ENCODE assay signal across 19 mouse cellular contexts in the genomic region with DNA sequence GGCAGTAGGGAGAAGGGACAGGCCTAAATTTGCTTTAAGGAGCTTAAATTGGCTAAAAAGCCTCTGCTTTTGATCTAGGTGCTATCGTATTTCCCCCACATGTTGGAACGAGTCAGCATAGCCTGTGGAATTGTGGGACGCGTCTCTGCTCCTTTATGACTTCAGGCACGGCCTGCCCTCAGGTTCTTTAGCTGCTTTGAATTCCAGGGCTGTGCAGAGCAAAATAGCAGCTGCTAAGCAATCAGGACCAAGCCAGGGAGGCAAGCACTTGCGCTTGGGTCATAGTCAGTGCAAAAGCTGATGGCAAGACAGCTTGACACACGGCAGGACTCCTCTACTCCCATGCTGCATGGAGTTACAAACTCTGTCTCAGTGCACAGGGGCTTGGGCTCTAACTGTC. TPM values are rescaled to one million over a fixed set of nuclear protein-coding genes. Genes with fewer than 3 reads are reported as not detected.
DNase-seq lines count a peak whose midpoint lies in the region; ATAC-seq and TF ChIP-seq lines count a peak whose summit lies in the region.
"Had no signal": no experiment of that assay in that cellular context is flagged by ENCODE, and none has a peak within 500 bp of the region (broad histone marks: within the 10 kb centered on the region; RNA-seq: fewer than 3 reads in every experiment).

No protein-coding gene starts in this region.

- no peaks in the 10 kb centered on the region for H3K27me3 ChIP-seq in heart, embryonic 13.5 days (replicated peaks)
- no peaks in the 10 kb centered on the region for H3K27me3 ChIP-seq in stomach, embryonic 15.5 days (replicated peaks)
- H3K27me3 ChIP-seq in stomach, postnatal 0 days (ENCODE audit: control insufficient read depth, insufficient read depth, low read length) = no peaks in the 10 kb centered on the region
- no peaks in the 10 kb centered on the region for H3K27me3 ChIP-seq in embryonic facial prominence, embryonic 15.5 days
- no peaks in the 10 kb centered on the region for H3K27me3 ChIP-seq in myocyte (ENCODE audit: control insufficient read depth, insufficient read depth, insufficient read length)
- H3K27me3 ChIP-seq: neural tube, embryonic 12.5 days had no signal

- H3K36me3 ChIP-seq in heart, embryonic 13.5 days = no peaks in the 10 kb centered on the region
- no peaks in the 10 kb centered on the region for H3K36me3 ChIP-seq in stomach, embryonic 15.5 days
- no peaks in the 10 kb centered on the region for H3K36me3 ChIP-seq in stomach, postnatal 0 days (ENCODE audit: control insufficient read depth, insufficient read depth, low read length)
- no peaks in the 10 kb centered on the region for H3K36me3 ChIP-seq in embryonic facial prominence, embryonic 15.5 days
- no peaks in the 10 kb centered on the region for H3K36me3 ChIP-seq in myocyte (ENCODE audit: control insufficient read depth, insufficient read depth)
- H3K36me3 ChIP-seq: neural tube, embryonic 12.5 days had no signal

- TF ChIP-seq POLR2A in myocyte (IDR thresholded peaks at IDR 0.05; ENCODE audit: insufficient read length, low read depth) = peak; percentile 43

- 0 out of 2 replicates have a peak, but pooled peaks have one; percentile 29 for ATAC-seq in heart, embryonic 13.5 days (ENCODE audit: extremely low read depth, insufficient number of reproducible peaks, low FRiP score, low TSS enrichment)
- no peak for ATAC-seq in stomach, embryonic 15.5 days (ENCODE audit: insufficient read depth, low FRiP score, low read depth)
- no peak for ATAC-seq in stomach, postnatal 0 days (ENCODE audit: low FRiP score, low TSS enrichment)
- no peak for ATAC-seq in embryonic facial prominence, embryonic 15.5 days (ENCODE audit: insufficient number of reproducible peaks, low FRiP score, low TSS enrichment, low read depth)
- ATAC-seq: activated CD4-positive, CD25-positive, alpha-beta regulatory T cell, adult 4 months had no signal

- H3K4me2 ChIP-seq in heart, embryonic 13.5 days = 0 out of 2 replicates have a peak overlapping the region, but pooled peaks have one; percentile 5
- H3K4me2 ChIP-seq in stomach, embryonic 15.5 days = no peak overlapping the region
- no peak overlapping the region for H3K4me2 ChIP-seq in stomach, postnatal 0 days (replicated peaks; ENCODE audit: low read depth)
- H3K4me2 ChIP-seq in embryonic facial prominence, embryonic 15.5 days (replicated peaks) = no peak overlapping the region
- peak overlapping the region; percentile 0 for H3K4me2 ChIP-seq in myocyte (ENCODE audit: low read depth)
- H3K4me2 ChIP-seq: neural tube, embryonic 12.5 days had no signal

- peak overlapping the region; percentile 38 for H3K9ac ChIP-seq in heart, embryonic 13.5 days
- no peak overlapping the region for H3K9ac ChIP-seq in stomach, embryonic 15.5 days
- no peak overlapping the region for H3K9ac ChIP-seq in stomach, postnatal 0 days (ENCODE audit: low read length)
- H3K9ac ChIP-seq in embryonic facial prominence, embryonic 15.5 days = no peak overlapping the region
- H3K9ac ChIP-seq: neural tube, embryonic 12.5 days had no signal

- TF ChIP-seq CTCF in stomach, postnatal 0 days (IDR thresholded peaks at IDR 0.05; ENCODE audit: low read depth) = no peak

- no peak overlapping the region for H3ac ChIP-seq in myocyte (ENCODE audit: control insufficient read depth, insufficient read length)

- H3K4me1 ChIP-seq in heart, embryonic 13.5 days = peaks cover 51% of the 10 kb centered on the region
- H3K4me1 ChIP-seq in stomach, embryonic 15.5 days = peaks cover 15% of the 10 kb centered on the region
- H3K4me1 ChIP-seq in stomach, postnatal 0 days (replicated peaks; ENCODE audit: control insufficient read depth, insufficient read depth) = peaks cover 7% of the 10 kb centered on the region
- H3K4me1 ChIP-seq in embryonic facial prominence, embryonic 15.5 days = peaks cover 24% of the 10 kb centered on the region

- no peak overlapping the region for H3K4me3 ChIP-seq in heart, embryonic 13.5 days
- H3K4me3 ChIP-seq in stomach, embryonic 15.5 days (replicated peaks) = no peak overlapping the region
- no peak overlapping the region for H3K4me3 ChIP-seq in stomach, postnatal 0 days (ENCODE audit: low read depth, low read length)
- H3K4me3 ChIP-seq in embryonic facial prominence, embryonic 15.5 days (replicated peaks) = no peak overlapping the region
- no peak overlapping the region for H3K4me3 ChIP-seq in myocyte
- H3K4me3 ChIP-seq: heart, adult 2 months; left cerebral cortex, adult 2 months; neural tube, embryonic 12.5 days had no signal

- DNase-seq in heart, adult 11 months = no peak
- no peak for DNase-seq in stomach, postnatal 0 days (ENCODE audit: low spot score)
- DNase-seq in frontal cortex, postnatal 10 days (ENCODE audit: low spot score in 2 of 2) = no peak
- DNase-seq in thymus, postnatal 0 days (ENCODE audit: low spot score) = no peak
- DNase-seq: adrenal gland, postnatal 25 days; cerebellum, adult 8-10 months; heart, adult 2 months; lung, adult 2 months; right cerebral cortex, postnatal 4 days; thymus, postnatal 36 days had no signal

- H3K79me2 ChIP-seq in myocyte (ENCODE audit: control insufficient read depth, insufficient read depth) = no peaks in the 10 kb centered on the region

- peak overlapping the region; percentile 71 for H3K27ac ChIP-seq in heart, embryonic 13.5 days (replicated peaks)
- 0 out of 2 replicates have a peak overlapping the region, but pooled peaks have one; percentile 11 for H3K27ac ChIP-seq in stomach, embryonic 15.5 days
- H3K27ac ChIP-seq in stomach, postnatal 0 days (replicated peaks) = no peak overlapping the region
- H3K27ac ChIP-seq in embryonic facial prominence, embryonic 15.5 days (replicated peaks) = peak overlapping the region; percentile 40
- H3K27ac ChIP-seq: heart, adult 2 months; kidney, postnatal 0 days; left cerebral cortex, adult 2 months; neural tube, embryonic 12.5 days had no signal

- WGBS in heart, embryonic 13.5 days = 16% methylated on average over 7 of the region's 7 CpGs
- WGBS in stomach, embryonic 15.5 days = 42% methylated on average over 7 of the region's 7 CpGs
- 44% methylated on average over 7 of the region's 7 CpGs for WGBS in stomach, postnatal 0 days
- 15% methylated on average over 7 of the region's 7 CpGs for WGBS in embryonic facial prominence, embryonic 15.5 days

- no peak for TF ChIP-seq EP300 in stomach, postnatal 0 days (optimal IDR thresholded peaks at IDR 0.05)

- H3K9me3 ChIP-seq in heart, embryonic 13.5 days = no peaks in the 10 kb centered on the region
- no peaks in the 10 kb centered on the region for H3K9me3 ChIP-seq in stomach, embryonic 15.5 days
- no peaks in the 10 kb centered on the region for H3K9me3 ChIP-seq in stomach, postnatal 0 days (ENCODE audit: control insufficient read depth, low read length)
- no peaks in the 10 kb centered on the region for H3K9me3 ChIP-seq in embryonic facial prominence, embryonic 15.5 days (replicated peaks)
- H3K9me3 ChIP-seq: neural tube, embryonic 12.5 days had no signal

TF ChIP-seq in myocyte, 11 proteins besides CTCF, POLR2A, EP300 and RAD21:
- TF ChIP-seq REST (IDR thresholded peaks at IDR 0.05; ENCODE audit: insufficient read depth, insufficient read length) (no peak), MYOG (IDR thresholded peaks at IDR 0.05; ENCODE audit: control insufficient read depth in 1 of 3, insufficient read depth in 1 of 3, insufficient read length in 2 of 3, low read depth in 2 of 3) (peak; percentile 56 to 90 (median 67)), POLR2AphosphoS2 (IDR thresholded peaks at IDR 0.05; ENCODE audit: insufficient read length, low read depth) (no peak), TCF12 (IDR thresholded peaks at IDR 0.05; ENCODE audit: insufficient read depth, poor library complexity, severe bottlenecking) (peak; percentile 34), CEBPB (IDR thresholded peaks at IDR 0.05; ENCODE audit: insufficient read depth, poor library complexity, severe bottlenecking) (no peak), MYOD1 (IDR thresholded peaks at IDR 0.05; ENCODE audit: control insufficient read depth in 1 of 3, insufficient read length in 2 of 3, low read depth in 2 of 3) (peak in 2 of 3 experiments; percentile 57 to 74), MAX (IDR thresholded peaks at IDR 0.05; ENCODE audit: low read depth) (no peak), USF1 (IDR thresholded peaks at IDR 0.05; ENCODE audit: low read depth) (no peak), TCF3 (IDR thresholded peaks at IDR 0.05; ENCODE audit: insufficient read length, low read depth) (no peak), E2F4 (IDR thresholded peaks at IDR 0.05; ENCODE audit: insufficient read depth) (no peak), SRF (IDR thresholded peaks at IDR 0.05; ENCODE audit: control insufficient read depth, insufficient read length, low read depth) (no peak)

RNA-seq across cellular contexts. Expression of a gene that starts 24.3 kb away (rescaled TPM):
- 245 and 277 TPM in 2 replicates for polyA plus RNA-seq in heart, embryonic 13.5 days (2015; fragmentation: Nextera tagmentation; extraction: Ambion mirVana)
- 346 and 353 TPM in 2 replicates for polyA plus RNA-seq in stomach, embryonic 15.5 days (2015; fragmentation: Nextera tagmentation; extraction: Ambion mirVana)
- polyA plus RNA-seq in stomach, postnatal 0 days (2015; fragmentation: Nextera tagmentation; extraction: Ambion mirVana) = 299 and 327 TPM in 2 replicates
- 449 and 462 TPM in 2 replicates for polyA plus RNA-seq in embryonic facial prominence, embryonic 15.5 days (2015; fragmentation: Nextera tagmentation; extraction: Ambion mirVana)
- 491 TPM for polyA plus RNA-seq in myocyte (2012; fragmentation: generic; extraction: Trizol)
- 193 and 194 TPM in 2 replicates for polyA plus RNA-seq in thymus, postnatal 0 days (2015; fragmentation: Nextera tagmentation; extraction: Ambion mirVana)

RNA-seq across cellular contexts. Expression of a gene that starts 50.6 kb away (rescaled TPM):
- polyA plus RNA-seq in heart, embryonic 13.5 days (2015; fragmentation: Nextera tagmentation; extraction: Ambion mirVana) = 0.19 and 0.32 TPM in 2 replicates
- polyA plus RNA-seq in stomach, embryonic 15.5 days (2015; fragmentation: Nextera tagmentation; extraction: Ambion mirVana) = 0.17 and 0.22 TPM in 2 replicates
- 0.18 and 0.27 TPM in 2 replicates for polyA plus RNA-seq in stomach, postnatal 0 days (2015; fragmentation: Nextera tagmentation; extraction: Ambion mirVana)
- 10.7 and 17.8 TPM in 2 replicates for polyA plus RNA-seq in embryonic facial prominence, embryonic 15.5 days (2015; fragmentation: Nextera tagmentation; extraction: Ambion mirVana)
- 0.01 TPM for polyA plus RNA-seq in myocyte (2012; fragmentation: generic; extraction: Trizol)
- 0.05 and 0.17 TPM in 2 replicates for polyA plus RNA-seq in thymus, postnatal 0 days (2015; fragmentation: Nextera tagmentation; extraction: Ambion mirVana)
- polyA plus RNA-seq: activated CD4-positive, CD25-positive, alpha-beta regulatory T cell, adult 4 months; heart, adult 2 months; liver, adult 2 months had no signal

Comparison
In these comparisons a context has a peak if more than half of its experiments do, and no peak if none do; other contexts are left out.
1. H3K4me2 ChIP-seq: peak in heart, embryonic 13.5 days (single experiment) and myocyte (single experiment); none in stomach, embryonic 15.5 days (single experiment), stomach, postnatal 0 days (single experiment) and embryonic facial prominence, embryonic 15.5 days (single experiment).